Mouse (Mus musculus): ENCODE data around the gene Gm44579.

DNA sequence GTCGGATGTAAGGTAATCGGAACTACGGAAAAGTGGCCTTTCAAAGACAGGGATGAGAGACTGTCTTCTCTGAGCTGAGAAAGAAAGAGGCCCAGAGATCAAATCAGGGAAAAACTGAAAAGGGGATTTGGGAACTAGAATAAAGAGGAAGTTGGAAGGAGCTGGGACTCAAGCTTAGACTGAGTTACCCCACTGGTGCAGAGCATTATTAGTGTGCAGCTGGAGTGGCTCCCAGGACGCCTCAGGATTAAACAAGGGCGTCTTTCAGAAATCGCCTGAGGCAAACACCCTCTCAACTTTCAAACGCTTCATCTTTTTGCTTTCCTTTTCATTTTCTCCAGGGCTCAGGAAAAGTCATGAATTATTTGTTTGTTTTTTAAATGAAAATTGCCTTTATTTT lies 67.9 kb downstream of the Gm44579 start:
- TF ChIP-seq CTCF (IDR thresholded peaks at IDR 0.05): no peak
- no peak for TF ChIP-seq POLR2A (IDR thresholded peaks at IDR 0.05; ENCODE audit: insufficient read depth, low read depth, low read length)

Data from heart, adult 2 months (tissue).